Mouse (Mus musculus) CH12.LX (cell line): ENCODE measurements at regions not wholly inside any gene's neighbourhood (a gene's known extent, or its start where the extent isn't known, plus 50 kb on each side); places are given as distances from the start of the nearest gene placed in this dataset.

Experiments
- DNase-seq: peaks from one replicate; pipeline ENCODE4 v3.0.0-alpha.2; 2013; ENCODE audit errors: extremely low read depth
- H3K27ac ChIP-seq: 2 replicates; pipeline ENCODE4 v1.5.1; 2012; ENCODE audit warnings: low read depth, mild to moderate bottlenecking, control low read depth, moderate library complexity; ENCODE audit not compliant: insufficient read depth
- H3K27me3 ChIP-seq: replicated peaks from 2 replicates; pipeline ENCODE3; 2012; ENCODE audit warnings: inconsistent platforms
- H3K36me3 ChIP-seq, 2 experiments: replicated peaks in 1 of 2; 2 replicates each; pipeline versions ENCODE3 to v1.6.1; 2012; ENCODE audit warnings: inconsistent platforms in 1 of 2, low read length in 1 of 2, mild to moderate bottlenecking in 1 of 2, mixed read lengths in 1 of 2, moderate library complexity in 1 of 2; ENCODE audit not compliant: control insufficient read depth in 1 of 2, insufficient read depth in 1 of 2
- H3K4me1 ChIP-seq, 2 experiments: 2 replicates each; pipeline ENCODE4 v1.6.1; 2012; ENCODE audit warnings: inconsistent platforms in 1 of 2, moderate library complexity in 1 of 2; ENCODE audit not compliant: insufficient read depth in 2 of 2, control insufficient read depth in 1 of 2
- H3K4me2 ChIP-seq: 2 replicates; pipeline ENCODE4 v1.6.1; 2012; ENCODE audit warnings: low read depth, mild to moderate bottlenecking, control low read depth; ENCODE audit not compliant: poor library complexity, insufficient read depth, severe bottlenecking
- H3K4me3 ChIP-seq, 3 experiments: fragments of 150-350 bp in 1 of 3; sonication (generic) in 1 of 3; replicated peaks in 1 of 3; 2 replicates each; pipeline versions ENCODE3 to v1.5.1; 2011 to 2012; ENCODE audit warnings: low read depth in 2 of 3, low read length in 2 of 3, mild to moderate bottlenecking in 2 of 3, moderate library complexity in 2 of 3, control low read depth in 1 of 3, improper control_type of control experiment in 1 of 3, inconsistent platforms in 1 of 3, mixed read lengths in 1 of 3; ENCODE audit not compliant: poor library complexity in 1 of 3
- H3K79me2 ChIP-seq: replicated peaks from 2 replicates; pipeline ENCODE4 v1.6.1; 2012; ENCODE audit warnings: mild to moderate bottlenecking, moderate library complexity; ENCODE audit not compliant: control insufficient read depth, poor library complexity, insufficient read depth, severe bottlenecking; ENCODE audit errors: extremely low read depth
- H3K9ac ChIP-seq: 2 replicates; pipeline ENCODE4 v1.6.1; 2012; ENCODE audit warnings: low read depth, mild to moderate bottlenecking, control low read depth, moderate library complexity; ENCODE audit not compliant: insufficient read depth
- H3K9me3 ChIP-seq: replicated peaks from 2 replicates; pipeline ENCODE3; 2012; ENCODE audit warnings: low read length, inconsistent platforms, mixed read lengths
- BHLHE40 ChIP-seq: IDR thresholded peaks from 2 replicates; pipeline ENCODE4 v1.6.1; 2011; ENCODE audit warnings: mild to moderate bottlenecking, low read depth, low read length, improper control_type of control experiment
- CHD1 ChIP-seq: IDR thresholded peaks from 2 replicates; pipeline ENCODE4 v1.6.1; 2012; ENCODE audit warnings: low read depth, low read length, improper control_type of control experiment, inconsistent platforms
- CTCF ChIP-seq, 2 experiments: IDR thresholded peaks in 1 of 2; conservative IDR thresholded peaks in 1 of 2; 2 replicates each; pipeline ENCODE4 v1.5.1; 2011 to 2012; ENCODE audit warnings: low read depth in 2 of 2, low read length in 2 of 2, improper control_type of control experiment in 1 of 2, inconsistent platforms in 1 of 2, mild to moderate bottlenecking in 1 of 2, moderate library complexity in 1 of 2
- ELF1 ChIP-seq: IDR thresholded peaks from 2 replicates; pipeline ENCODE4 v1.6.1; 2014; ENCODE audit warnings: low read depth, mild to moderate bottlenecking, inconsistent platforms, low read length, improper control_type of control experiment
- EP300 ChIP-seq: IDR thresholded peaks from 2 replicates; pipeline ENCODE4 v1.6.1; 2011; ENCODE audit warnings: low read length, improper control_type of control experiment
- IRF4 ChIP-seq: IDR thresholded peaks from 2 replicates; pipeline ENCODE4 v1.6.1; 2014; ENCODE audit warnings: low read depth, mild to moderate bottlenecking, inconsistent platforms, low read length, improper control_type of control experiment
- JUN ChIP-seq: IDR thresholded peaks from 2 replicates; pipeline ENCODE4 v1.6.1; 2011; ENCODE audit warnings: low read depth, mild to moderate bottlenecking, low read length, improper control_type of control experiment, moderate library complexity; ENCODE audit not compliant: insufficient read depth
- KAT2A ChIP-seq: IDR thresholded peaks from 2 replicates; pipeline ENCODE4 v1.6.1; 2012; ENCODE audit warnings: low read length, improper control_type of control experiment, inconsistent platforms; ENCODE audit not compliant: insufficient replicate concordance
- MAFK ChIP-seq: IDR thresholded peaks from 2 replicates; pipeline ENCODE4 v1.6.1; 2011; ENCODE audit warnings: low read length, improper control_type of control experiment; ENCODE audit not compliant: insufficient replicate concordance
- MAX ChIP-seq: IDR thresholded peaks from 2 replicates; pipeline ENCODE4 v1.6.1; 2011; ENCODE audit warnings: low read length, improper control_type of control experiment
- MEF2A ChIP-seq: IDR thresholded peaks from 2 replicates; pipeline ENCODE4 v1.6.1; 2014; ENCODE audit warnings: low read depth, mild to moderate bottlenecking, inconsistent platforms, low read length, improper control_type of control experiment, borderline replicate concordance
- MXI1 ChIP-seq: IDR thresholded peaks from 2 replicates; pipeline ENCODE4 v1.6.1; 2011; ENCODE audit warnings: mild to moderate bottlenecking, low read depth, low read length, improper control_type of control experiment
- MYC ChIP-seq: IDR thresholded peaks from 2 replicates; pipeline ENCODE4 v1.6.1; 2011; ENCODE audit warnings: low read depth, mild to moderate bottlenecking, improper control_type of control experiment, low read length
- NELFE ChIP-seq: IDR thresholded peaks from 2 replicates; pipeline ENCODE4 v1.6.1; 2011; ENCODE audit warnings: low read depth, low read length, improper control_type of control experiment
- NRF1 ChIP-seq: IDR thresholded peaks from 2 replicates; pipeline ENCODE4 v1.6.1; 2014; ENCODE audit warnings: low read depth, mild to moderate bottlenecking, inconsistent platforms, low read length, improper control_type of control experiment, moderate library complexity
- POLR2AphosphoS2 ChIP-seq: IDR thresholded peaks from 2 replicates; pipeline ENCODE4 v1.6.1; 2011; ENCODE audit warnings: low read depth, low read length, improper control_type of control experiment
- RCOR1 ChIP-seq: conservative IDR thresholded peaks from 2 replicates; pipeline ENCODE4 v1.6.1; 2012; ENCODE audit warnings: low read depth, mild to moderate bottlenecking, inconsistent platforms, low read length, improper control_type of control experiment
- TCF12 ChIP-seq: IDR thresholded peaks from 2 replicates; pipeline ENCODE4 v1.6.1; 2014; ENCODE audit warnings: low read depth, mild to moderate bottlenecking, inconsistent platforms, low read length, improper control_type of control experiment
- UBTF ChIP-seq: IDR thresholded peaks from 2 replicates; pipeline ENCODE4 v1.6.1; 2012; ENCODE audit warnings: low read depth, mild to moderate bottlenecking, inconsistent platforms, low read length, improper control_type of control experiment, moderate library complexity
- USF2 ChIP-seq: conservative IDR thresholded peaks from 2 replicates; pipeline ENCODE4 v1.6.1; 2011; ENCODE audit warnings: low read depth, low read length, improper control_type of control experiment
- ZC3H11A ChIP-seq: IDR thresholded peaks from 2 replicates; pipeline ENCODE4 v1.6.1; 2012; ENCODE audit warnings: low read depth, mild to moderate bottlenecking, inconsistent platforms, low read length, improper control_type of control experiment
- ZKSCAN1 ChIP-seq: IDR thresholded peaks from 2 replicates; pipeline ENCODE4 v1.6.1; 2012; ENCODE audit warnings: low read depth, inconsistent platforms, low read length, improper control_type of control experiment, borderline replicate concordance
- ZMIZ1 ChIP-seq: IDR thresholded peaks from 2 replicates; pipeline ENCODE4 v1.6.1; 2012; ENCODE audit warnings: low read depth, mild to moderate bottlenecking, inconsistent platforms, low read length, improper control_type of control experiment
- ZNF384 ChIP-seq: IDR thresholded peaks from 2 replicates; pipeline ENCODE4 v1.6.1; 2012; ENCODE audit warnings: low read depth, low read length, improper control_type of control experiment, inconsistent platforms
- dilution Hi-C: fragments of 300-500 bp; cut with MboI; formaldehyde crosslinking; loops from 2 replicates; pipeline ENCODE4 v1.14.3; 2020; ENCODE audit warnings: low sequenced_read_pairs; ENCODE audit not compliant: extremely low pct_unique_long_range_greater_than_20kb, extremely low pct_ligation_motif_present
- in situ Hi-C: fragments of 300-500 bp; cut with MboI; formaldehyde crosslinking; loops from 3 replicates; pipeline ENCODE4 v1.14.3; 2019; ENCODE audit warnings: low sequenced_read_pairs, low pct_ligation_motif_present, low pct_unique_long_range_greater_than_20kb, mixed read lengths

GRCm38 (mm10) chr13:4970081-4970892, 361.3 kb upstream of the Akr1e1 start:
- no peaks in the 10 kb centered on the region for H3K79me2 ChIP-seq
- H3K4me2 ChIP-seq: no peak overlapping the region
- no peak overlapping the region for H3K4me3 ChIP-seq
- no peak overlapping the region for H3K9ac ChIP-seq
- no peaks in the 10 kb centered on the region for H3K36me3 ChIP-seq
- H3K27me3 ChIP-seq: no peaks in the 10 kb centered on the region
- H3K27ac ChIP-seq: no peak overlapping the region
- H3K9me3 ChIP-seq: no peaks in the 10 kb centered on the region
- DNase-seq: no peak
- no peaks in the 10 kb centered on the region for H3K4me1 ChIP-seq
- dilution Hi-C loops: no loop called here
- in situ Hi-C loops: no loop called here
- TF ChIP-seq CTCF (conservative IDR thresholded peaks at IDR 0.05 in 1 of 2, IDR thresholded peaks at IDR 0.05 in 1 of 2; ENCODE audit: low read depth in 2 of 2, low read length in 2 of 2): no peak
- no peak for TF ChIP-seq IRF4
- TF ChIP-seq USF2: no peak
- TF ChIP-seq ZC3H11A: no peak
- TF ChIP-seq RCOR1: no peak
- TF ChIP-seq NELFE: no peak
- TF ChIP-seq POLR2AphosphoS2: no peak
- TF ChIP-seq BHLHE40: no peak
- no peak for TF ChIP-seq ZMIZ1
- no peak for TF ChIP-seq JUN
- no peak for TF ChIP-seq EP300
- no peak for TF ChIP-seq KAT2A
- TF ChIP-seq UBTF: no peak
- TF ChIP-seq ZKSCAN1: no peak

GRCm38 (mm10) chr13:4971472-4972067, 362.6 kb upstream of the Akr1e1 start:
- Histone ChIP-seq H3K4me3 (no peak overlapping the region), H3K36me3 (no peaks in the 10 kb centered on the region)
- in situ Hi-C loops: no loop called here

More at GRCm38 (mm10) chr13:4971472-4972067, 362.6 kb upstream of the Akr1e1 start:
- DNase-seq: no peak
- Histone ChIP-seq H3K27ac (no peak overlapping the region), H3K4me2 (no peak overlapping the region), H3K79me2 (no peaks in the 10 kb centered on the region), H3K27me3 (no peaks in the 10 kb centered on the region), H3K9me3 (no peaks in the 10 kb centered on the region), H3K9ac (no peak overlapping the region), H3K4me1 (no peaks in the 10 kb centered on the region)
- TF ChIP-seq ZC3H11A (no peak), KAT2A (no peak), POLR2AphosphoS2 (no peak), TCF12 (no peak), MYC (no peak), CHD1 (no peak), ZNF384 (no peak), ELF1 (no peak), MEF2A (no peak), MAFK (no peak), MAX (no peak), USF2 (no peak), NRF1 (no peak), UBTF (no peak), MXI1 (no peak)
- dilution Hi-C loops: no loop called here
